Mouse (Mus musculus) heart, embryonic 11.5 days (tissue): ENCODE data around the gene Zfp182. TPM values are rescaled to one million over a fixed set of nuclear protein-coding genes. Genes with fewer than 3 reads are reported as not detected.

Source experiments
- polyA plus RNA-seq: library from polyadenylated mRNA; unstranded; fragments of >200 nt; fragmentation: Nextera tagmentation; extraction: Ambion mirVana; gene quantifications from 2 replicates; pipeline ENCODE4 v1.2.1, GENCODE M21; 2014

The Zfp182 gene
- polyA plus RNA-seq, 1 experiment from 2014 or later = 3.9 TPM

Other genes starting within 250 kb of the Zfp182 start
- 33.6 and 34.7 TPM in 2 replicates for gene Timp1, start 192.2 kb downstream of the Zfp182 start, polyA plus RNA-seq
- 0.52 and 0.56 TPM in 2 replicates for gene Syn1, start 141.3 kb downstream of the Zfp182 start, polyA plus RNA-seq
- 3.2 and 3.3 TPM in 2 replicates for gene Cfp, start 130.8 kb downstream of the Zfp182 start, polyA plus RNA-seq
- 6.0 and 7.7 TPM in 2 replicates for gene Elk1, start 111.7 kb downstream of the Zfp182 start, polyA plus RNA-seq
- gene Uxt, start 100.3 kb downstream of the Zfp182 start, polyA plus RNA-seq = 46.8 and 48.4 TPM in 2 replicates
- not detected in 2 replicates for gene Spaca5, start 6.1 kb upstream of the Zfp182 start, polyA plus RNA-seq
- gene Zfp300, start 27.2 kb upstream of the Zfp182 start, polyA plus RNA-seq = 1.1 and 1.4 TPM in 2 replicates
- gene Ssxa1, start 53.5 kb upstream of the Zfp182 start, polyA plus RNA-seq = not detected in 2 replicates
- gene Gm21876, start 113.3 kb upstream of the Zfp182 start, polyA plus RNA-seq = not detected in 2 replicates